Mouse (Mus musculus) limb, embryonic 13.5 days (tissue): ENCODE results near the gene Cdh15. TPM values are rescaled to one million over a fixed set of nuclear protein-coding genes. Genes with fewer than 3 reads are reported as not detected.
A peak's percentile ranks its signal among the peaks of the same experiment; 100 is the strongest.

Experiments used
- ATAC-seq: fragments of 200-750 bp; cut with Nextera tagmentation; 2 replicates; pipeline ENCODE4 v1.8.0; 2017; ENCODE audit warnings: low read depth, moderate number of reproducible peaks, moderate TSS enrichment; ENCODE audit not compliant: low FRiP score
- H3K27ac ChIP-seq: fragments of 300-500 bp; sonication (generic); 2 replicates; pipeline ENCODE4 v1.5.1; 2015; ENCODE audit warnings: inconsistent platforms, mild to moderate bottlenecking, moderate library complexity
- H3K27me3 ChIP-seq: fragments of 300-500 bp; sonication (generic); 2 replicates; pipeline ENCODE4 v1.6.1; 2015; ENCODE audit warnings: mild to moderate bottlenecking, inconsistent platforms
- H3K36me3 ChIP-seq: fragments of 300-500 bp; sonication (generic); 2 replicates; pipeline ENCODE4 v1.6.1; 2015; ENCODE audit warnings: inconsistent platforms, mild to moderate bottlenecking, moderate library complexity
- H3K4me1 ChIP-seq: fragments of 300-500 bp; sonication (generic); 2 replicates; pipeline ENCODE4 v1.6.1; 2015; ENCODE audit warnings: inconsistent platforms
- H3K4me2 ChIP-seq: fragments of 300-500 bp; sonication (generic); replicated peaks from 2 replicates; pipeline ENCODE4 v1.6.1; 2015; ENCODE audit warnings: inconsistent platforms, mild to moderate bottlenecking, moderate library complexity
- H3K4me3 ChIP-seq: fragments of 300-500 bp; sonication (generic); 2 replicates; pipeline ENCODE4 v1.5.1; 2015; ENCODE audit warnings: moderate library complexity, mild to moderate bottlenecking, inconsistent platforms
- H3K9ac ChIP-seq: fragments of 300-500 bp; sonication (generic); 2 replicates; pipeline ENCODE4 v1.6.1; 2015; ENCODE audit warnings: mild to moderate bottlenecking, inconsistent platforms
- H3K9me3 ChIP-seq: fragments of 300-500 bp; sonication (generic); 2 replicates; pipeline ENCODE4 v1.6.1; 2016; ENCODE audit warnings: inconsistent platforms
- WGBS: fragments of 180-500 bp; shearing (Covaris S2); methylation state at CpG from one replicate; pipeline ENCODE4 v1.1.7; 2015; 5-methylcytosine and 5-hydroxymethylcytosine counted together
- polyA plus RNA-seq: library from polyadenylated mRNA; unstranded; fragments of >200 nt; fragmentation: Nextera tagmentation; extraction: Ambion mirVana; gene quantifications from 2 replicates; pipeline ENCODE4 v1.2.1, GENCODE M21; 2015

Cdh15 gene
- polyA plus RNA-seq, 1 experiment from 2014 or later, result 28.6 TPM

- Histone ChIP-seq H3K36me3 (no peaks in the 10 kb centered on the region), H3K4me3 (no peak overlapping the region), H3K4me1 (peaks cover 11% of the 10 kb centered on the region), H3K4me2 (no peak overlapping the region), H3K9ac (no peak overlapping the region), H3K9me3 (no peaks in the 10 kb centered on the region), H3K27me3 (0 out of 2 replicates have a peak, but pooled peaks cover 4% of the 10 kb centered on the region), H3K27ac (no peak overlapping the region)
- ATAC-seq, result no peak
- WGBS, result 87% methylated on average over 4 of the region's 4 CpGs
Measured at GRCm38 (mm10) chr8:122845662-122846061, 2.1 kb upstream of the Cdh15 start.

DNA sequence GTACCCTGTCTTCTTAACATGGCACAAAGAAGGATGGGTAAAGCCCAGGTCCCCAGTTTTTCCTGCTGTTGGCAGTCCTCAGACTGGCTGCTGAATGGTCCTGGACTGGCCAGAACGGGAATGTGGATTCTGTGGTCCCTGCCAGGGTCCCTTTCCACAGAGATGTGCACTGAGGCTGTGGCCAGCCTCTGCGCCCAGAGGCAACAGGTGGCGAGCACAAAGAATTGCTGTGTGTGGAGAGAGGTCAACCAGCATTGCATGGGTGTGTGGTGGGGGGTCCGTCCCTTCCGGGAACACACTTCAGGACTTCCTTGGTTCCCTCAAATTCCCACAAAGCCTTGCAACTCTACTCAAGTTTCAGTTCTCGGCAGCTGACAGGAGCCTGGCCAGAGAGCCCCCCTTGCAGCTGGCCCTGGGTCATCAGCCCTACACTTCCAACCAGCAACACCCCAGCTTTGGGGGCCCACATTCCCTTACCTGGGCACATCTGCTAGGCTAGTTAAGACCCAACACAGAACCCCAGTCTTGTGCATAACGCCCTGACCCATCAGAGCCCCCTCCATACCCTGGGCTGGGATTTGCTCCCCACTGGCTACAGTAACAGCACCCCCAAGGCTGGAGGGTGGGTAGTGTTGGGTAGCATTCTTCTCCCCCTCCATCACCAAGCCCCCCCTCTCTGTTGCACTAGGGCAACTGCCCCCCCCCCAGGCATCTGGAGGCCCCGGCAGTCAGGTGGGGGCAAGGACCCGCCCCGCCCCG lies 1.6 kb downstream of the Cdh15 start:
- peak; percentile 16; the same call in 1 of the 2 replicates for ATAC-seq
- peak overlapping the region; percentile 52; the same call in 1 of the 2 replicates for H3K27ac ChIP-seq
- no peaks in the 10 kb centered on the region for H3K36me3 ChIP-seq
- H3K9me3 ChIP-seq, result no peaks in the 10 kb centered on the region
- peak overlapping the region; percentile 39; the same call in 1 of the 2 replicates for H3K9ac ChIP-seq
- peak overlapping the region; percentile 32 for H3K4me3 ChIP-seq
- WGBS, result 57% methylated on average over 9 of the region's 11 CpGs
- 0 out of 2 replicates have a peak, but pooled peaks cover 4% of the 10 kb centered on the region for H3K27me3 ChIP-seq
- H3K4me2 ChIP-seq, result peak overlapping the region; percentile 49
- peaks cover 20% of the 10 kb centered on the region for H3K4me1 ChIP-seq

DNA sequence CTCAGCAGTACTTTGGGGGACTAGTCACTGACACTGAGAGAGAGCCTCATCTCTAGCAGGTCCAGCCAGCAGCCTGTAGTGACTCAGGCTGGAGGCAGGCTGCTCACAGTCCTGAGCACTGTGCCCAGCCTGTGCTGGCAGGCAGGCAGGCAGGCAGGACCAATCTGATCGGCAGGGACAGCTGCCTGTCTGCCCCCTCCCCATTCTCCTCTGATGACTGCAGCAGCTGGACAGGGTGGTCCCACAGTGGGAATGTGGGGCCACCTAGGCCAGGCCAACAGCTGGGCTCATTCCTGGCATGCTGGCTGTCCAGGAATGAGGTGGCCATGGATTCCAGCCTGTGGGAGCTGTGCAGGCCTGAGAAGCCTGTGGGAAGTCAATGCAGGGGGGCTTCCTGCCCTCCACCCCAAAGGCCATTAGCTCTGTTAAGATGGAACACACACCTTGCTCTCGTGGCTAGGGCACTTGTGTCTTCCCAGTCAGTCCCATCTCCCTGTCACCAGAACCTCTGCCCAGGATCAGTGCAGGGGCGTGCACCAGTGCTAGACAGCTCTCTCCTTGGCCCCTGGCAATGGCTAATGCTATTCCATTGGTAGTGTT lies 3.0 kb downstream of the Cdh15 start:
- 0 out of 2 replicates have a peak, but pooled peaks cover 4% of the 10 kb centered on the region for H3K27me3 ChIP-seq
- H3K36me3 ChIP-seq, result no peaks in the 10 kb centered on the region
- peak overlapping the region; percentile 52; the same call in 1 of the 2 replicates for H3K27ac ChIP-seq
- H3K9me3 ChIP-seq, result no peaks in the 10 kb centered on the region
- 56% methylated on average over 3 of the region's 3 CpGs for WGBS
- peak overlapping the region; percentile 38 for H3K4me2 ChIP-seq
- H3K4me1 ChIP-seq, result peaks cover 20% of the 10 kb centered on the region
- H3K9ac ChIP-seq, result peak overlapping the region; percentile 39; the same call in 1 of the 2 replicates
- peak; percentile 72 for ATAC-seq
- no peak overlapping the region for H3K4me3 ChIP-seq

- 0 out of 2 replicates have a peak, but pooled peaks cover 4% of the 10 kb centered on the region for H3K27me3 ChIP-seq
- peak overlapping the region; percentile 38 for H3K4me2 ChIP-seq
- H3K9ac ChIP-seq, result no peak overlapping the region
- 81% methylated on average over 12 of the region's 12 CpGs for WGBS
- no peaks in the 10 kb centered on the region for H3K9me3 ChIP-seq
- no peak overlapping the region for H3K27ac ChIP-seq
- ATAC-seq, result no peak
- peaks cover 20% of the 10 kb centered on the region for H3K4me1 ChIP-seq
- no peak overlapping the region for H3K4me3 ChIP-seq
- no peaks in the 10 kb centered on the region for H3K36me3 ChIP-seq
Measured at GRCm38 (mm10) chr8:122851692-122852545, 4.2 kb downstream of the Cdh15 start.

GRCm38 (mm10) chr8:122852546-122852905 lies 4.8 kb downstream of the Cdh15 start:
- Histone ChIP-seq H3K36me3 (no peaks in the 10 kb centered on the region), H3K27me3 (0 out of 2 replicates have a peak, but pooled peaks cover 4% of the 10 kb centered on the region), H3K27ac (no peak overlapping the region), H3K9ac (no peak overlapping the region), H3K4me3 (no peak overlapping the region), H3K9me3 (no peaks in the 10 kb centered on the region), H3K4me2 (0 out of 2 replicates have a peak overlapping the region, but pooled peaks have one; percentile 5), H3K4me1 (peaks cover 20% of the 10 kb centered on the region)
- no peak for ATAC-seq
- 50% methylated on average over 1 of the region's 1 CpGs for WGBS

DNA sequence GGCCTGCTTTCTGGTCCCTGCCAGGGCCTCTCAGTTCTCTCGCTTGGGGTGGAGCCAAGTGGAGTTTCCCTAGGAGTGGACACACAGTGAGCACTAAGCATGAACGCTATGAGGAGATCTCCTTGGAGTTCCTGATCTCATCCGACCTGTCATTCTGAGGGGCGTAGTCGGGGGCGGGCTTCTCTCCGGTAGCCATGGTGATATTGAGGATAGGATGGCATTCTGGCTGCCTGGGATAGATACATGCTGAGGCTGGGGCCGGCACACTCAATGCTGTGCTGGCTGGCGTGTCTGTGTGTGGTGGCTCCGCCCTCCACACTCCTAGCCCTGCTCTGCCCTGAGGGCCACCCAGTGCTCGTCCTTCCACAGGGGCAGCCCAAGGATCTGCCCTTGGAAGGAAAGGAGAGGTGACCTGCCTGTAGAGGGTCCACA lies 5.6 kb downstream of the Cdh15 start:
- Histone ChIP-seq H3K27me3 (0 out of 2 replicates have a peak, but pooled peaks cover 3% of the 10 kb centered on the region), H3K4me2 (peak overlapping the region; percentile 5; the same call in 1 of the 2 replicates), H3K9ac (peak overlapping the region; percentile 39; the same call in 1 of the 2 replicates), H3K4me1 (peaks cover 16% of the 10 kb centered on the region), H3K27ac (no peak overlapping the region), H3K36me3 (no peaks in the 10 kb centered on the region), H3K4me3 (no peak overlapping the region), H3K9me3 (no peaks in the 10 kb centered on the region)
- ATAC-seq, result no peak
- 37% methylated on average over 11 of the region's 11 CpGs for WGBS

GRCm38 (mm10) chr8:122854388-122854787 lies 6.6 kb downstream of the Cdh15 start:
- no peak overlapping the region for H3K27ac ChIP-seq
- H3K9ac ChIP-seq, result no peak overlapping the region
- no peaks in the 10 kb centered on the region for H3K27me3 ChIP-seq
- H3K36me3 ChIP-seq, result no peaks in the 10 kb centered on the region
- ATAC-seq, result no peak
- H3K9me3 ChIP-seq, result no peaks in the 10 kb centered on the region
- 74% methylated on average over 7 of the region's 7 CpGs for WGBS
- peaks cover 13% of the 10 kb centered on the region for H3K4me1 ChIP-seq
- no peak overlapping the region for H3K4me2 ChIP-seq
- no peak overlapping the region for H3K4me3 ChIP-seq

GRCm38 (mm10) chr8:122855123-122855522 lies 7.4 kb downstream of the Cdh15 start:
- no peaks in the 10 kb centered on the region for H3K36me3 ChIP-seq
- H3K4me2 ChIP-seq, result no peak overlapping the region
- H3K27ac ChIP-seq, result no peak overlapping the region
- no peak overlapping the region for H3K4me3 ChIP-seq
- peaks cover 9% of the 10 kb centered on the region for H3K4me1 ChIP-seq
- no peak overlapping the region for H3K9ac ChIP-seq
- 75% methylated on average over 4 of the region's 4 CpGs for WGBS
- H3K27me3 ChIP-seq, result no peaks in the 10 kb centered on the region
- H3K9me3 ChIP-seq, result no peaks in the 10 kb centered on the region
- no peak for ATAC-seq

DNA sequence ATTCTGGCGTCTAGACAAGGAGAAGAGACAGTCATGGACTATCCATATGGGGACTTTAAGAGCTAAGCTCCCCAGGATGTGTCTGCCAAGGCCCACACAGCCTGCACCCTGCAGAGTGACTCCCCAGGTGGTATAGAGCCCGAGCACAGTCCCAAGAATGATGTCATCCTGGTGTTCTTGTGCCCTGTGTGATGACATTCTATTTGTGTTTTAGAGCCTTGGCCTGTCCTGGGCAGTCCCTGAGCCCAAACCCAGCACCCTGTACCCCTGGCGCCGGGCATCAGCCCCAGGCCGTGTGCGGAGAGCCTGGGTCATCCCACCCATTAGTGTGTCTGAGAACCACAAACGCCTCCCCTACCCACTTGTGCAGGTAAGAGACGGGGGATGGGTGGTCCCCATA lies 8.5 kb downstream of the Cdh15 start:
- Histone ChIP-seq H3K9ac (no peak overlapping the region), H3K27me3 (no peaks in the 10 kb centered on the region), H3K36me3 (no peaks in the 10 kb centered on the region), H3K4me3 (no peak overlapping the region), H3K4me2 (no peak overlapping the region), H3K4me1 (peaks cover 9% of the 10 kb centered on the region), H3K27ac (no peak overlapping the region), H3K9me3 (no peaks in the 10 kb centered on the region)
- no peak for ATAC-seq
- WGBS, result 80% methylated on average over 8 of the region's 8 CpGs

DNA sequence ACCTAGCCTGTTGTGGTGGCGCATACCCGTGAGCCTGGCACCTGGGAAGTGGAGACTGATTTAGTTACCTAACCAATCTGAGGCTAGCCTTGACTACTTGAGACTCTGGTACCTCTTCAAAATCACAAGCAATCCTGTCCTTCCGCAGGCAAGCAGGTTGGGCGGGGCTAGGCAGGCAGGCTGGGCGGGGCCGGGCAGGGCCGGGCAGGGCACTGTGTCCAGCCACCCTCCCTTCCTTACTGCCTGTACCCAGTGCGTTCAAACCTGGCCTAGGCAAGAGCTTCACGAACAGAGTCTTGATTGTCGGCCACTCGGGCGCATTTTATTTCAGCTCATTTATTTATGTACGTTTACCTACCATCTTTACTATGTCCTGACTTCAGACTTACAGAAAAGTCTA lies 12.1 kb downstream of the Cdh15 start:
- no peak overlapping the region for H3K4me3 ChIP-seq
- H3K4me2 ChIP-seq, result no peak overlapping the region
- H3K9me3 ChIP-seq, result peaks cover 9% of the 10 kb centered on the region
- H3K4me1 ChIP-seq, result no peaks in the 10 kb centered on the region
- 61% methylated on average over 13 of the region's 13 CpGs for WGBS
- no peak overlapping the region for H3K27ac ChIP-seq
- H3K27me3 ChIP-seq, result no peaks in the 10 kb centered on the region
- no peak overlapping the region for H3K9ac ChIP-seq
- no peaks in the 10 kb centered on the region for H3K36me3 ChIP-seq
- no peak for ATAC-seq

GRCm38 (mm10) chr8:122864719-122865129 lies 17.0 kb downstream of the Cdh15 start:
- peak overlapping the region; percentile 63 for H3K4me2 ChIP-seq
- H3K27me3 ChIP-seq, result no peaks in the 10 kb centered on the region
- peak; percentile 35; the same call in 1 of the 2 replicates for ATAC-seq
- WGBS, result 60% methylated on average over 26 of the region's 26 CpGs
- peak overlapping the region; percentile 34 for H3K4me3 ChIP-seq
- no peaks in the 10 kb centered on the region for H3K4me1 ChIP-seq
- peaks cover 4% of the 10 kb centered on the region; the same call in 1 of the 2 replicates for H3K36me3 ChIP-seq
- H3K9me3 ChIP-seq, result peaks cover 23% of the 10 kb centered on the region
- H3K9ac ChIP-seq, result peak overlapping the region; percentile 39; the same call in 1 of the 2 replicates
- H3K27ac ChIP-seq, result no peak overlapping the region
